Mouse (Mus musculus) hematopoietic stem cell, adult 5-6 weeks (primary cell): Measurements from ENCODE around the gene Aldh1a2. TPM values are rescaled to one million over a fixed set of nuclear protein-coding genes. Genes with fewer than 3 reads are reported as not detected.

Experiments
- ATAC-seq, 2 experiments: fragments of 125-278 bp in 1 of 2; replicated peaks in 1 of 2; 2 replicates each; pipeline ENCODE4 v1.8.0; 2016 to 2017; ENCODE audit warnings: inconsistent platforms in 2 of 2, mild to moderate bottlenecking in 2 of 2, moderate number of reproducible peaks in 2 of 2, low read depth in 1 of 2, moderate TSS enrichment in 1 of 2; ENCODE audit not compliant: low FRiP score in 2 of 2, poor library complexity in 2 of 2, severe bottlenecking in 2 of 2, insufficient read depth in 1 of 2, low TSS enrichment in 1 of 2
- total RNA-seq: library from RNA; stranded (forward); fragments of 172-1452, 232-1000 nt; gene quantifications from 2 replicates; pipeline ENCODE4 v1.2.3, GENCODE M21; 2017

The Aldh1a2 gene
- 1.2 TPM in 1 of 2 replicates, not detected in the other for total RNA-seq

- peak; percentile 57 to 60; a peak in 3 of 4 replicates for ATAC-seq
Observed at GRCm38 (mm10) chr9:71215248-71216035, at the start of gene Aldh1a2. Gene Aldh1a2, plus strand, starts transcription at chr9:71215789.

GRCm38 (mm10) chr9:71166019-71166705 is 49.4 kb upstream of the Aldh1a2 start:
- ATAC-seq, result peak in 1 of 2 experiments; percentile 37; a peak in 2 of 4 replicates

- peak; percentile 61 to 72 for ATAC-seq
Observed at GRCm38 (mm10) chr9:71166871-71167465, 48.6 kb upstream of the Aldh1a2 start.

- no peak for ATAC-seq
Observed at GRCm38 (mm10) chr9:71167473-71168215, 47.9 kb upstream of the Aldh1a2 start.

- no peak for ATAC-seq
Observed at GRCm38 (mm10) chr9:71168511-71168910, 47.1 kb upstream of the Aldh1a2 start, which contains the start of gene Aqp9. Gene Aqp9, minus strand, starts transcription at chr9:71168682.

- ATAC-seq, result no peak
Observed at GRCm38 (mm10) chr9:71173533-71173932, 42.1 kb upstream of the Aldh1a2 start.

- peak; percentile 48 to 67; a peak in 3 of 4 replicates for ATAC-seq
Observed at GRCm38 (mm10) chr9:71174316-71174975, 41.1 kb upstream of the Aldh1a2 start.

- ATAC-seq, result no peak
Observed at GRCm38 (mm10) chr9:71175686-71176085, 39.9 kb upstream of the Aldh1a2 start.

- peak in 1 of 2 experiments; percentile 14; a peak in 1 of 4 replicates for ATAC-seq
Observed at GRCm38 (mm10) chr9:71179276-71179896, 36.2 kb upstream of the Aldh1a2 start.

GRCm38 (mm10) chr9:71179964-71180700 is 35.5 kb upstream of the Aldh1a2 start:
- ATAC-seq, result no peak

GRCm38 (mm10) chr9:71185285-71185684 is 30.3 kb upstream of the Aldh1a2 start:
- no peak for ATAC-seq

GRCm38 (mm10) chr9:71185823-71186222 is 29.8 kb upstream of the Aldh1a2 start:
- ATAC-seq, result no peak

GRCm38 (mm10) chr9:71187396-71187795 is 28.2 kb upstream of the Aldh1a2 start:
- ATAC-seq, result peak; percentile 13 to 69; a peak in 2 of 4 replicates

GRCm38 (mm10) chr9:71188647-71189415 is 26.8 kb upstream of the Aldh1a2 start:
- peak; percentile 78 to 89 for ATAC-seq

- ATAC-seq, result no peak
Observed at GRCm38 (mm10) chr9:71198826-71199225, 16.8 kb upstream of the Aldh1a2 start.
